Comparison of ENCODE assay signal across 11 mouse cellular contexts in genomic region chr16:95834556-95835288, GRCm38 (mm10).
DNase-seq lines count a peak whose midpoint lies in the region; ATAC-seq and TF ChIP-seq lines count a peak whose summit lies in the region.
"Had no signal": no experiment of that assay in that cellular context is flagged by ENCODE, and none has a peak within 500 bp of the region (broad histone marks: within the 10 kb centered on the region; RNA-seq: fewer than 3 reads in every experiment).

No protein-coding gene starts in this region.

- no peaks in the 10 kb centered on the region for H3K79me2 ChIP-seq in C2C12 (ENCODE audit: control insufficient read depth, insufficient read depth)

- H3K4me1 ChIP-seq in hindbrain, embryonic 15.5 days (replicated peaks), result peaks cover 33% of the 10 kb centered on the region
- peaks cover 29% of the 10 kb centered on the region for H3K4me1 ChIP-seq in hindbrain, embryonic 16.5 days (ENCODE audit: control insufficient read depth, insufficient read depth, low read depth, low read length)
- H3K4me1 ChIP-seq in brown adipose tissue, adult 24 weeks (ENCODE audit: control insufficient read depth, insufficient read depth, insufficient read length, low read length), result peaks cover 43% of the 10 kb centered on the region

- no peak for ATAC-seq in hindbrain, embryonic 15.5 days (ENCODE audit: low FRiP score, low read depth)
- no peak for ATAC-seq in hindbrain, embryonic 16.5 days
- ATAC-seq: forebrain, embryonic 15.5 days had no signal

- WGBS in hindbrain, embryonic 15.5 days, result 60% methylated on average over 11 of the region's 11 CpGs
- 50% methylated on average over 11 of the region's 11 CpGs for WGBS in hindbrain, embryonic 16.5 days

- no peaks in the 10 kb centered on the region for H3K9me3 ChIP-seq in hindbrain, embryonic 15.5 days
- no peaks in the 10 kb centered on the region for H3K9me3 ChIP-seq in hindbrain, embryonic 16.5 days (ENCODE audit: control insufficient read depth, low read length)
- H3K9me3 ChIP-seq: forebrain, embryonic 15.5 days; G1E had no signal

- no peak overlapping the region for H3K4me3 ChIP-seq in hindbrain, embryonic 15.5 days
- no peak overlapping the region for H3K4me3 ChIP-seq in hindbrain, embryonic 16.5 days (ENCODE audit: low read length)
- no peak overlapping the region for H3K4me3 ChIP-seq in C2C12 (ENCODE audit: insufficient read depth, poor library complexity, severe bottlenecking)
- H3K4me3 ChIP-seq in brown adipose tissue, adult 24 weeks (ENCODE audit: insufficient read depth, low read depth, low read length), result no peak overlapping the region
- H3K4me3 ChIP-seq: forebrain, embryonic 15.5 days had no signal

- H3K79me3 ChIP-seq in C2C12 (ENCODE audit: low read depth), result no peaks in the 10 kb centered on the region

- H3K36me3 ChIP-seq in hindbrain, embryonic 15.5 days, result no peaks in the 10 kb centered on the region
- H3K36me3 ChIP-seq in hindbrain, embryonic 16.5 days (ENCODE audit: control insufficient read depth, insufficient read depth, low read length), result no peaks in the 10 kb centered on the region
- no peaks in the 10 kb centered on the region for H3K36me3 ChIP-seq in C2C12 (ENCODE audit: control insufficient read depth, insufficient read depth)
- H3K36me3 ChIP-seq: forebrain, embryonic 15.5 days; G1E had no signal

- no peak overlapping the region for H3ac ChIP-seq in C2C12 (ENCODE audit: control insufficient read depth, insufficient read length, low read depth)

- H3K9ac ChIP-seq in hindbrain, embryonic 15.5 days, result no peak overlapping the region
- no peak overlapping the region for H3K9ac ChIP-seq in hindbrain, embryonic 16.5 days (ENCODE audit: low read depth, low read length)
- H3K9ac ChIP-seq: forebrain, embryonic 15.5 days had no signal

- no peak overlapping the region for H3K4me2 ChIP-seq in hindbrain, embryonic 15.5 days
- H3K4me2 ChIP-seq in hindbrain, embryonic 16.5 days (ENCODE audit: low read length), result no peak overlapping the region
- H3K4me2 ChIP-seq: forebrain, embryonic 15.5 days had no signal

- peak; percentile 18 for DNase-seq in hindlimb bud, embryonic 11.5 days (ENCODE audit: extremely low spot score, low read depth, low spot score)
- DNase-seq in adrenal gland, postnatal 4 days (ENCODE audit: low spot score in 2 of 2), result no peak
- no peak for DNase-seq in MN1 (ENCODE audit: low spot score)
- DNase-seq: adrenal gland, postnatal 14 days; cerebellum, adult 9-10 months had no signal

- TF ChIP-seq CTCF in C2C12 (IDR thresholded peaks at IDR 0.05; ENCODE audit: control insufficient read depth, insufficient read depth, insufficient read length), result no peak

- H3K27me3 ChIP-seq in hindbrain, embryonic 15.5 days, result no peaks in the 10 kb centered on the region
- H3K27me3 ChIP-seq in hindbrain, embryonic 16.5 days (replicated peaks; ENCODE audit: control insufficient read depth, insufficient read depth, low read length), result no peaks in the 10 kb centered on the region
- no peaks in the 10 kb centered on the region for H3K27me3 ChIP-seq in C2C12 (ENCODE audit: control insufficient read depth, insufficient read depth, insufficient read length)
- H3K27me3 ChIP-seq: forebrain, embryonic 15.5 days had no signal

- 0 out of 2 replicates have a peak overlapping the region, but pooled peaks have one; percentile 36 for H3K27ac ChIP-seq in hindbrain, embryonic 15.5 days (replicated peaks)
- H3K27ac ChIP-seq in hindbrain, embryonic 16.5 days (ENCODE audit: low read depth, low read length), result no peak overlapping the region
- peak overlapping the region; percentile 97 for H3K27ac ChIP-seq in brown adipose tissue, adult 24 weeks (replicated peaks; ENCODE audit: low read depth, low read length)
- H3K27ac ChIP-seq: forebrain, embryonic 15.5 days had no signal

TF ChIP-seq in C2C12, 6 proteins besides CTCF, POLR2A, EP300 and RAD21:
- TF ChIP-seq MAX (IDR thresholded peaks at IDR 0.05) (no peak), MYOG (IDR thresholded peaks at IDR 0.05; ENCODE audit: control insufficient read depth, extremely low read depth, insufficient read length) (no peak), CEBPB (IDR thresholded peaks at IDR 0.05; ENCODE audit: low read depth) (peak; percentile 59)
